Comparison of ENCODE assay signal across 16 mouse cellular contexts in genomic region chr1:107977686-107978085, GRCm38 (mm10).
"Had no signal": no experiment of that assay in that cellular context is flagged by ENCODE, and none has a peak within 500 bp of the region (broad histone marks: within the 10 kb centered on the region; RNA-seq: fewer than 3 reads in every experiment).

No protein-coding gene starts in this region.

- H3K9ac ChIP-seq: limb, embryonic 13.5 days; liver, embryonic 14.5 days; neural tube, embryonic 13.5 days; stomach, embryonic 15.5 days had no signal

- H3K4me2 ChIP-seq: limb, embryonic 13.5 days; neural tube, embryonic 13.5 days; stomach, embryonic 15.5 days had no signal

- H3K27ac ChIP-seq: kidney, postnatal 0 days; limb, embryonic 13.5 days; liver, embryonic 14.5 days; midbrain, embryonic 10.5 days; neural tube, embryonic 13.5 days; stomach, embryonic 15.5 days had no signal

- H3K9me3 ChIP-seq: limb, embryonic 13.5 days; midbrain, embryonic 10.5 days; neural tube, embryonic 13.5 days; stomach, embryonic 15.5 days had no signal

- H3K4me1 ChIP-seq: limb, embryonic 13.5 days; neural tube, embryonic 13.5 days; stomach, embryonic 15.5 days had no signal

- DNase-seq: kidney, adult 18-20 months; kidney, postnatal 36 days; layer of hippocampus, adult 9-11 months; left cerebral cortex, postnatal 4 days; lung, adult 18-20 months; lung, postnatal 10 days; lung, postnatal 4 days; right cerebral cortex, postnatal 14 days; thymus, adult 2 months; thymus, postnatal 25 days had no signal

- H3K27me3 ChIP-seq: limb, embryonic 13.5 days; neural tube, embryonic 13.5 days; stomach, embryonic 15.5 days had no signal

- H3K36me3 ChIP-seq: limb, embryonic 13.5 days; midbrain, embryonic 10.5 days; neural tube, embryonic 13.5 days; stomach, embryonic 15.5 days had no signal

- H3K4me3 ChIP-seq: limb, embryonic 13.5 days; midbrain, embryonic 10.5 days; neural tube, embryonic 13.5 days; stomach, embryonic 15.5 days had no signal
